Mouse (Mus musculus): ENCODE measurements around the gene Rpl27a. TPM values are rescaled to one million over a fixed set of nuclear protein-coding genes. Genes with fewer than 3 reads are reported as not detected.

Gene Rpl27a
- polyA plus RNA-seq, 1 experiment from 2014 or later = 124 TPM

DNA sequence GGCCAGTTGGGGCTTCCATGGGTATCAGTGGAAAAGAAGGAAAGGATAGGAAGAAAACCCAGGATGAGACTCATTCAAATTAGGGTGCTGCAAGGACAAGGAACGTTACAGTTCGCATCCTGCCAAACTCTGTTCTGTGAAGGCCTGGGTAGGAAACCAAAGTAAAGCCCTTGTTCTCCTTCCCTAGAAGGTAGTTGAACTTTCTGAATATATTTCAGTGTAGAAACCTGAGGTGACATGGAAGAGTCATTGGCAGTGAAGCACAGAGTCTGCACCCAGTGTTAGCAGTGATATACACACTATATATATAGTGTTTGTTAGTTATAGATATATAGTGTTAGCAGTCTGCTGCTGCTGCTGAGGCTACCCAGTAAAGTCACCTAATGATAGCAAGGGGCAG, 4.4 kb downstream of the Rpl27a start:
- H3K4me2 ChIP-seq (replicated peaks; ENCODE audit: low read depth, low read length) = no peak overlapping the region
- WGBS = 70% methylated on average over 2 of the region's 2 CpGs
- no peaks in the 10 kb centered on the region for H3K9me3 ChIP-seq (ENCODE audit: control insufficient read depth, low read length)
- no peak overlapping the region for H3K27ac ChIP-seq (ENCODE audit: low read depth, low read length)
- no peak for ATAC-seq (ENCODE audit: low FRiP score)
- H3K9ac ChIP-seq (ENCODE audit: low read depth, low read length) = no peak overlapping the region
- H3K4me3 ChIP-seq (ENCODE audit: low read depth, low read length) = no peak overlapping the region
- H3K36me3 ChIP-seq (ENCODE audit: control insufficient read depth, insufficient read depth, low read length) = peaks cover 14% of the 10 kb centered on the region; the same call in 1 of the 2 replicates
- DNase-seq (ENCODE audit: low spot score) = no peak
- 0 out of 2 replicates have a peak, but pooled peaks cover 3% of the 10 kb centered on the region for H3K4me1 ChIP-seq (replicated peaks; ENCODE audit: control insufficient read depth, insufficient read depth, low read length)
- H3K27me3 ChIP-seq (ENCODE audit: control insufficient read depth, insufficient read depth, low read length) = no peaks in the 10 kb centered on the region

DNA sequence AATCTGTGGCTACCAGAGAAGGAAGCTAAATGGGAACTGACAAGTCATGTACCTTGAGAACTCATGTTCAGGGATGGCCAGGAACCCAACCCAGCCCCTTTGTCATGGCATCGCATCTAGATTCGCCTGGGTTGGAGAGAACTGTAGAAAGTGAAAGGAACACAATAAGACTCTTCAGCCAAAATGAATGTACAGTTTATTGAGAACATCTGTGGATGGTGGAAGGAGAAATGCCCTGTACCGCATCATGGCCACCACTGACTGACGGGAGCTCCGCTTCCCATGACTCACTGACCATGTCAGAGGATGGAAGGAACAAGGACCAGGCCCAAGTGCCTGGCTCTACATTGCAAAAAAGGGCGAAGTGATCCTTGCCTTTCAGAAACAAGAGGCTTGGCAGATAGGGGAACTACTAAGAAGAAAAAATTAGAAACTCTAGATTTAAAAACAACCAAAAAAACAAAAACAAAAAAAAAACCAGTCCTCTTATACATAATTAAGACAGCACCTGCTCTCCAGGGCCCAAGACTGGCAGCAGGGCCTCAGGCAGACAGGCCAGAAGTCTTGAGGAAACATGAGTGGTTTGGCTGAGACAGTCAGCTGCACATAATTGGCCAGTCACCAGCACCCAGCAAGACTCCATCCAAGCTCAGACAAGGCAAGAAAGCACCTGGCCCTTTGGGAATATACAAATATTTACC, 4.9 kb downstream of the Rpl27a start:
- H3K4me2 ChIP-seq (replicated peaks; ENCODE audit: low read depth, low read length) = no peak overlapping the region
- no peak for DNase-seq (ENCODE audit: low spot score)
- 0 out of 2 replicates have a peak overlapping the region, but pooled peaks have one; percentile 1 for H3K27ac ChIP-seq (ENCODE audit: low read depth, low read length)
- H3K9ac ChIP-seq (ENCODE audit: low read depth, low read length) = 0 out of 2 replicates have a peak overlapping the region, but pooled peaks have one; percentile 16
- H3K9me3 ChIP-seq (ENCODE audit: control insufficient read depth, low read length) = no peaks in the 10 kb centered on the region
- 76% methylated on average over 6 of the region's 6 CpGs for WGBS
- H3K4me1 ChIP-seq (replicated peaks; ENCODE audit: control insufficient read depth, insufficient read depth, low read length) = 0 out of 2 replicates have a peak, but pooled peaks cover 3% of the 10 kb centered on the region
- no peak for ATAC-seq (ENCODE audit: low FRiP score)
- H3K36me3 ChIP-seq (ENCODE audit: control insufficient read depth, insufficient read depth, low read length) = peaks cover 14% of the 10 kb centered on the region; the same call in 1 of the 2 replicates
- H3K27me3 ChIP-seq (ENCODE audit: control insufficient read depth, insufficient read depth, low read length) = no peaks in the 10 kb centered on the region
- no peak overlapping the region for H3K4me3 ChIP-seq (ENCODE audit: low read depth, low read length)

GRCm38 (mm10) chr7:109524442-109524744, 5.4 kb downstream of the Rpl27a start:
- no peaks in the 10 kb centered on the region for H3K9me3 ChIP-seq (ENCODE audit: control insufficient read depth, low read length)
- no peak for DNase-seq (ENCODE audit: low spot score)
- H3K27me3 ChIP-seq (ENCODE audit: control insufficient read depth, insufficient read depth, low read length) = no peaks in the 10 kb centered on the region
- no peak overlapping the region for H3K4me3 ChIP-seq (ENCODE audit: low read depth, low read length)
- 0 out of 2 replicates have a peak, but pooled peaks cover 3% of the 10 kb centered on the region for H3K4me1 ChIP-seq (replicated peaks; ENCODE audit: control insufficient read depth, insufficient read depth, low read length)
- no peak overlapping the region for H3K4me2 ChIP-seq (replicated peaks; ENCODE audit: low read depth, low read length)
- ATAC-seq (ENCODE audit: low FRiP score) = no peak
- peaks cover 14% of the 10 kb centered on the region; the same call in 1 of the 2 replicates for H3K36me3 ChIP-seq (ENCODE audit: control insufficient read depth, insufficient read depth, low read length)
- H3K27ac ChIP-seq (ENCODE audit: low read depth, low read length) = 0 out of 2 replicates have a peak overlapping the region, but pooled peaks have one; percentile 1
- H3K9ac ChIP-seq (ENCODE audit: low read depth, low read length) = 0 out of 2 replicates have a peak overlapping the region, but pooled peaks have one; percentile 16

DNA sequence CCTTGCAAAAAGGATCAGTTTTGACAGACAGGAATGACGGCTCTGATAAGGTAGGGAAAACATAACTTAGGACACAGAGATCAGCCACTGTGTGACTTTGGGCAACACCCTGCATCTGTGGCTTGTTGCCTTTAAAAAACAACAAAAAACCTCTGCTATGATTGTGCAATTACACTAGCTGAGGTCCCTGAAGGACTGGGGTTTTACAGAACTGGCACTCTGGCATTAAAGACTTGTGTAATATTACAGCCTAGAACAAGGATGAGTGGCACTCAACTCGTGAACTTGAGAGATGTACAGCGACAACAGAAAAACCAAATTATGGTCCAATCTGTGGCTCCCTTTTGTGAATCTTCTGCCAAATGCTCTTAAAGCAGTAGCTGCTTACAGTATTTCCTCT, 5.8 kb downstream of the Rpl27a start:
- ATAC-seq (ENCODE audit: low FRiP score) = no peak
- no peak overlapping the region for H3K4me3 ChIP-seq (ENCODE audit: low read depth, low read length)
- 85% methylated on average over 3 of the region's 3 CpGs for WGBS
- no peak overlapping the region for H3K4me2 ChIP-seq (replicated peaks; ENCODE audit: low read depth, low read length)
- 0 out of 2 replicates have a peak, but pooled peaks cover 3% of the 10 kb centered on the region for H3K4me1 ChIP-seq (replicated peaks; ENCODE audit: control insufficient read depth, insufficient read depth, low read length)
- no peak overlapping the region for H3K27ac ChIP-seq (ENCODE audit: low read depth, low read length)
- no peaks in the 10 kb centered on the region for H3K27me3 ChIP-seq (ENCODE audit: control insufficient read depth, insufficient read depth, low read length)
- H3K9me3 ChIP-seq (ENCODE audit: control insufficient read depth, low read length) = no peaks in the 10 kb centered on the region
- H3K9ac ChIP-seq (ENCODE audit: low read depth, low read length) = no peak overlapping the region
- DNase-seq (ENCODE audit: low spot score) = no peak
- H3K36me3 ChIP-seq (ENCODE audit: control insufficient read depth, insufficient read depth, low read length) = peaks cover 14% of the 10 kb centered on the region; the same call in 1 of the 2 replicates

- Histone ChIP-seq H3K4me2 (replicated peaks; ENCODE audit: low read depth, low read length) (no peak overlapping the region), H3K9me3 (ENCODE audit: control insufficient read depth, low read length) (no peaks in the 10 kb centered on the region), H3K4me1 (replicated peaks; ENCODE audit: control insufficient read depth, insufficient read depth, low read length) (no peaks in the 10 kb centered on the region), H3K36me3 (ENCODE audit: control insufficient read depth, insufficient read depth, low read length) (peaks cover 14% of the 10 kb centered on the region; the same call in 1 of the 2 replicates), H3K27me3 (ENCODE audit: control insufficient read depth, insufficient read depth, low read length) (no peaks in the 10 kb centered on the region), H3K4me3 (ENCODE audit: low read depth, low read length) (no peak overlapping the region), H3K9ac (ENCODE audit: low read depth, low read length) (no peak overlapping the region), H3K27ac (ENCODE audit: low read depth, low read length) (no peak overlapping the region)
- WGBS = 79% methylated on average over 16 of the region's 16 CpGs
- ATAC-seq (ENCODE audit: low FRiP score) (no peak), DNase-seq (ENCODE audit: low spot score) (no peak)
These were observed 7.1 kb downstream of the Rpl27a start for GRCm38 (mm10) chr7:109525740-109526663.

GRCm38 (mm10) chr7:109527536-109527935, 8.6 kb downstream of the Rpl27a start:
- Histone ChIP-seq H3K27me3 (ENCODE audit: control insufficient read depth, insufficient read depth, low read length) (no peaks in the 10 kb centered on the region), H3K27ac (ENCODE audit: low read depth, low read length) (no peak overlapping the region), H3K4me2 (replicated peaks; ENCODE audit: low read depth, low read length) (no peak overlapping the region), H3K4me3 (ENCODE audit: low read depth, low read length) (no peak overlapping the region), H3K9ac (ENCODE audit: low read depth, low read length) (no peak overlapping the region), H3K9me3 (ENCODE audit: control insufficient read depth, low read length) (no peaks in the 10 kb centered on the region), H3K4me1 (replicated peaks; ENCODE audit: control insufficient read depth, insufficient read depth, low read length) (no peaks in the 10 kb centered on the region), H3K36me3 (ENCODE audit: control insufficient read depth, insufficient read depth, low read length) (peaks cover 14% of the 10 kb centered on the region; the same call in 1 of the 2 replicates)
- 71% methylated on average over 3 of the region's 3 CpGs for WGBS
- DNase-seq (ENCODE audit: low spot score) (no peak), ATAC-seq (ENCODE audit: low FRiP score) (no peak)

DNA sequence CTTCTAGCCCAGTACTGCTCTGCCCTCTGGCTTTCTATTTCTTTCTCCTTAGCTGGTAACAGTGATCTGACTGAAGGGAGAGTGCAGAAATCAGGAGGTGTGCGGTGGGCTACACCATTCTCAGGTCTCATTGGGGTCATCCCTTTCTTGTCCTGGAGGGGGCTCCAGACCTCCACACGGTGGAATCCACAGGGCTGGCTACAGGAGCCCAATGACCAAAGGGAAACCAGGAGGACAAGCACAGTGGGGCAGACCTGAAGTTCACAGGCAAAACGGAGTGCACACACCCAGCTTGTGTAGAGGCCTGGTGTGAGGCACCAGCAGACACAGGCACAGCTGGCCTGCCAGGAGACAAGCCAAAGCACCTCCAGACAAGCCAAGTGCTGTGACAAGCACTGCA, 9.4 kb downstream of the Rpl27a start:
- H3K27ac ChIP-seq (ENCODE audit: low read depth, low read length) = no peak overlapping the region
- DNase-seq (ENCODE audit: low spot score) (peak; percentile 74), ATAC-seq (ENCODE audit: low FRiP score) (peak; percentile 68; the same call in 1 of the 2 replicates)
- no peak overlapping the region for H3K9ac ChIP-seq (ENCODE audit: low read depth, low read length)
- H3K4me1 ChIP-seq (replicated peaks; ENCODE audit: control insufficient read depth, insufficient read depth, low read length) = no peaks in the 10 kb centered on the region
- no peaks in the 10 kb centered on the region for H3K27me3 ChIP-seq (ENCODE audit: control insufficient read depth, insufficient read depth, low read length)
- 21% methylated on average over 3 of the region's 3 CpGs for WGBS
- no peak overlapping the region for H3K4me2 ChIP-seq (replicated peaks; ENCODE audit: low read depth, low read length)
- H3K9me3 ChIP-seq (ENCODE audit: control insufficient read depth, low read length) = no peaks in the 10 kb centered on the region
- H3K36me3 ChIP-seq (ENCODE audit: control insufficient read depth, insufficient read depth, low read length) = 0 out of 2 replicates have a peak, but pooled peaks cover 7% of the 10 kb centered on the region
- no peak overlapping the region for H3K4me3 ChIP-seq (ENCODE audit: low read depth, low read length)

DNA sequence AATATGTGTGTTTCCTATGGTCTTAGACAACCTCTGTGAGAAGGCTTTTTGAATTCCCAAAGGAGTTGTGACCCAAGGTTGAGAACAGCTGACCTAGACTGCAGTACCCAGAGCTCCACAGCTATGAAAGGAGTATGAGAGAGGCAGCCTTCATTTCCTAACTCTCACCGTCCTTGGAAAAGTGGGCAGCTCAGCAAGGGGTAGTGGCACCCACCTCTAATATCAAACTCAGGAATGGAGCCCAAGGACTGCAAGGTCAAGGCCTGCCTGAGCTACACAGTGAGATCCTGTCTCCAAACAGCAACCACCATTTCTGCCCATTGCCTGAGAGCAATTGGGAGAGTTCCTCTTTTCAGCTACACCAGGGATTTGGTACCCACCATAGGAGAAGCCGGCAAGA, 10.8 kb downstream of the Rpl27a start:
- no peak for ATAC-seq (ENCODE audit: low FRiP score)
- 82% methylated on average over 2 of the region's 2 CpGs for WGBS

More for the DNA sequence above, 10.8 kb downstream of the Rpl27a start:
- Histone ChIP-seq H3K27ac (ENCODE audit: low read depth, low read length) (no peak overlapping the region), H3K27me3 (ENCODE audit: control insufficient read depth, insufficient read depth, low read length) (no peaks in the 10 kb centered on the region), H3K4me1 (replicated peaks; ENCODE audit: control insufficient read depth, insufficient read depth, low read length) (no peaks in the 10 kb centered on the region), H3K36me3 (ENCODE audit: control insufficient read depth, insufficient read depth, low read length) (0 out of 2 replicates have a peak, but pooled peaks cover 1% of the 10 kb centered on the region), H3K4me3 (ENCODE audit: low read depth, low read length) (no peak overlapping the region), H3K9ac (ENCODE audit: low read depth, low read length) (no peak overlapping the region), H3K4me2 (replicated peaks; ENCODE audit: low read depth, low read length) (no peak overlapping the region), H3K9me3 (ENCODE audit: control insufficient read depth, low read length) (no peaks in the 10 kb centered on the region)
- no peak for DNase-seq (ENCODE audit: low spot score)

Measured in hindbrain, embryonic 11.5 days (tissue).